Comparison of ENCODE assay signal across 10 mouse cellular contexts in the genomic region with DNA sequence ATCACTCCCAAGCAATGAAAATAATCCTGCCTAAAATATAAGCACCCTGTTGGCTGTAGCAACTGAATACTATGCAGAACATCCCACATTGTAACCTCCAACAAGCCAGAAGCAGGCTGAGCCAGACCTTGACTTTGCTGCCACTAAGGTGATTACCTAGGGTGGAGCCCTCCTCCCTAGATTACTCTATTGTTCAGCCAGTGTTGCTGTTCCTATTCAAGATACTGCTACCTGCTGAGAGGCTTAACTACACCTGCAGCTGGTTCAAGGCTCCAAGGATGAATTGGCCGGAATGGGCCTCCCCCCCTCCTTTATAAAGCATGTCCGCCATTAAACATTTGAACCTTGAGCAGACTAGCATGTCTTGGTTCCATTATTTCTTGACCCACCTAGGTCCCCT.
"Had no signal": no experiment of that assay in that cellular context is flagged by ENCODE, and none has a peak within 500 bp of the region (broad histone marks: within the 10 kb centered on the region; RNA-seq: fewer than 3 reads in every experiment).

No protein-coding gene starts in this region.

- ATAC-seq: liver, postnatal 0 days; midbrain, embryonic 13.5 days; midbrain, embryonic 15.5 days had no signal

- DNase-seq: liver, postnatal 0 days; lung, adult 2 months; lung, postnatal 10 days; lung, postnatal 4 days; right cerebral cortex, postnatal 14 days; thymus, adult 2 months; thymus, postnatal 25 days; thymus, postnatal 4 days had no signal
